Mouse (Mus musculus): Measurements from ENCODE around the gene Baiap2. TPM values are rescaled to one million over a fixed set of nuclear protein-coding genes. Genes with fewer than 3 reads are reported as not detected.

Gene Baiap2
- total RNA-seq, 2 experiments from 2014 or later, result 228 to 303 TPM

DNA sequence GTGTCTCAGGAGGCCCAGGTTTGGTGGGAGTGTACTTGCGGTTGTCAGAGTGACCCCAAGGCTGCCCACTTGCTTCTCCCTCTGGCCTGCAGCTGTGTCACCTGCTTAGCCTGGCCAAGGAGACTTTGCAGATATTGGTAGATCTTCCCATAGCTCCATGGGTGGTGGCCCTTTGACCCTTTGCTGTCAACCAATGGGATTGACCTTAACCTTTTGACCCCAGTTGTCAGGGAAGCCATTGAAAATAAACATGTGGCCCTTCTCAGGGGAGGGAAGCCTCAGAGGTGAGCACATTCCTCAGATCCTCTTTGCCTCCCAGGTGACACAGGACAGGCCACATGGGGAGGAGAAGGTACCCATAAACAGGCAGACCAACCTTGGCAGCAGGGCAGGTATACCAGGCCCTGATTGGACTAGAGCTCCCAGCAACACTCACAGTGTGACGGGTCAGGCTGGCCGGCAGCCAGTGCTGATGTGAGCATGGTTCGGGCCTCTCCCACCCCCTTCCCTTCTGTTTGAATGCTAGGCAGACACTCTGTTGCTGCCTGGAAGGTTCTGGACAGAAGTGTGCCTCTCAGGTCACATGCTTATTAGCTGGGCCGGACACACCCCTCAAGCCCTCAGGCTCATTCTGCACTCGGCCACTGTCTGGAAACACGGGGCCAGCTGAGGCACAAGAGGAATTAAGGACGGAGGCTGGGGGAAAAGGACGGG, 87.0 kb downstream of the Baiap2 start:
- DNase-seq (ENCODE audit: low spot score in 2 of 2), result no peak
- intact Hi-C loops (cut with DNase I), result loop anchor here (5.0 kb wide), 2 partner anchors 58 to 68 kb away; partner anchors contain the start of genes Cep131, Ndufaf8 and Tepsin

DNA sequence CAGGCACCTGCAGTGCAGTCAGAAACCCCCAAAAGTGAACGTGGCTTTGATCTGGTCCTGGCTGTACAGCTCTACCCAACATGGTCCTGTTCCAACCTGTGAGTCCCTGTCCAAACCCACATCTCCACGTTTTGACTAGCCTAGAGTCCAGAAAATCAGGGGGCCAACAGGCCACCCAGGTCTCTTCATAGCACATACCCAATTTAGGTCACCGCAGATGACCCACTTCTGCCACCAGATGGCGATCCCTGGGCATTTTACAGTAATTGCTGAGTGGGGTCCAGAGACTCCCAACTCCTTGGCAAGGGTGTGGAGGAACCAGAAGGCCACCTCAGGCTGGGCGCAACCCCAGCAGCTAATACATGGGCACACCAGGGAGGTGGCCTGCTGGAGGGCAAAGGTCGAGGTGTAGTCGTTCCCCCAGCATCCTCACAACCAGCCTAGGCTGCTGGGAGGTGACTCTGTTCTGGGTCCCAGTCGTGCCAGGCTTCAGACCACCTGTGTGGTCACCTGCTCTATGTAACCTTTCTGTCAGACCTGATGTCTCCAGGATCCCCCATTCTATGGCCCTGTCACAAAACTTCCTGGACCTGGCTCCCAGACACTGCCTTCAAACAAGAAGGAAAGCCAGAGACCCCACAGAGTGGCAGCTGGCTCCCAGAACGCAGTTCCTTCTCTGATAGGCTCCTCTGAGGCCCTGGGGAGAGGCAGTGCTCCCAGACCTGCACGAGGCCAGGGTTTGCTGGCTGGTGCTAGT, 87.8 kb downstream of the Baiap2 start:
- intact Hi-C loops (cut with DNase I), result loop anchor here (5.0 kb wide), 1 partner anchor 67 kb away; the partner anchor contains the start of genes Ndufaf8 and Tepsin
- DNase-seq (ENCODE audit: low spot score in 2 of 2), result no peak

DNA sequence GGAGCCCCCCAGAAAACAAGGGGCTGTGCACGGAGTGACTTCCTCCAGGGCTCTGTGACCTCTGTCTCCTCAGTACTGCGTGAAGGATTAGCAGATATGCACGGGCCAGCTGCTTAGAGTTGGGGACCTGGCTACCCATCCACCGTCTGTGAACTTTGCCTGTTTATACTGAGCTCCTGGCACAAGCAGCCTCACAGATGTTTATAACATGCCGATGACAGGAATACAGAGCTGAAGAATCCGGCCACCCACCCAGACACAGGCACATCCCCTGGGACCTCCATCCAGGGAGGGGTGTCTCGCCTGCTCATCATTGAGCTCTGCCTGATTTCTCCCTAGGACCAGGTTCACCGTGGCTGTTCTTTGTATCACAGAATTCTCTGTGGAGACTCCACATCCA, 89.5 kb downstream of the Baiap2 start:
- DNase-seq (ENCODE audit: low spot score in 2 of 2), result no peak
- intact Hi-C loops (cut with DNase I), result loop anchor here (5.0 kb wide), 1 partner anchor 65 kb away; the partner anchor contains the start of genes Ndufaf8 and Tepsin

DNA sequence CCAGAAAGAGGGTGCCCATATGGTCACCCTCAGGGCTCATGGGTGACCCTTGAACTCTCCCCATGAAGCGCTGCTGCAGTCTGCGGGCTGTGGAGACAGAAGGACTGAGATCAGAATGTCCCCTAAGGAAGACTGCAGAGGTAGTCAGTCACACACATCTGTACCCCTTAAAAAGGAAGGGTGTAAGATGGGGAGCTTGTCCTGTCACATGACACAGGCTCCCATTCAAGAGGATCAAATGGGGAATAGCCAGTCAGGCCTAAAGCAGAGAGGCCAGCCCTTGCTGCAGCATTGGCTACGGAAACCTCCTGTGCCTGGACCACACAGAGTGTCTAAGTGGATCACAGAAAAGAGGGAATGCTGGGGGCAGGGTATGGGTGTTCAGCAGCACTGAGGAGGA, 90.9 kb downstream of the Baiap2 start:
- no peak for DNase-seq (ENCODE audit: low spot score in 2 of 2)
- intact Hi-C loops (cut with DNase I), result loop anchor here (5.0 kb wide), 1 partner anchor 64 kb away; the partner anchor contains the start of genes Ndufaf8 and Tepsin

DNA sequence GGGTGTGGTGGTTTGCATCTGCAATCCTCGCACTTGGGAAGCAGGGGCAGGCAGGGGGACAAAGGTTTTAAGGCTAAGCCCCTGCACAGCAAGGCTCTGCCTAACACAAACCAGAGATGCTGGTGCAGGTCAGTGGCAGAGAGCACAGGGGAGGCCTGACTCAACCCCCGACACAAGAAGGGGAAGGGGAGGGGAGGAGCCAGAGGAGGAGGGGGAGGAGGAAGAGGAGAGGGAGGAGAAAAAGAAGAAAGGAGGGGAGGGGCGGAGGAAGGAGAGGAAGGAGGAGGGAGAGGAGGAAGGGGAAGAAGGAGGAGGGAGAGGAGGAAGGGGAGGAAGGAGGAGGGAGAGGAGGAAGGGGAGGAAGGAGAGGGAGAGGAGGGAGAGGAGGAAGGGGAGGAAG, 91.7 kb downstream of the Baiap2 start:
- no peak for DNase-seq (ENCODE audit: low spot score in 2 of 2)
- intact Hi-C loops (cut with DNase I), result loop anchor here (5.0 kb wide), 1 partner anchor 63 kb away; the partner anchor contains the start of genes Ndufaf8 and Tepsin

DNA sequence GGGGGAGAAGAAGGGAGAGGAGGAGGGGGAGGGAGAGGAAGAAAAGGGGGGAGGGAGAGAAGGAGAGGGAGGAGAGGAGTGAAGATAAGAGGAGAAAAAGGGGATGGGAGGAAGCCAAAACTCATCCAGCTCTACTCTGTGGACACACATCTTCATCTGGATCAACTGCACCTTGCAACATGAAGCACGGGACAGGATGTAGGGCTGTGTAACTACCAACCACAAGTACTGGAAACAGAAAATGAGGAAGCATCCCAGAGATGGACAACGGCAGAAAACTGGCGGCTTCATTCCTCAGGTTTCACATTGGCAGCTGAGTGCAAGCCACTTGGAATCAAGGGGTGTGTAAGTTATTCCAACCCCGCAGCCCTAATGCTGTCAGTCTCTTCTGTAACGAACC, 92.2 kb downstream of the Baiap2 start:
- no peak for DNase-seq (ENCODE audit: low spot score in 2 of 2)
- intact Hi-C loops (cut with DNase I), result loop anchor here (5.0 kb wide), 1 partner anchor 63 kb away; the partner anchor contains the start of genes Ndufaf8 and Tepsin

DNA sequence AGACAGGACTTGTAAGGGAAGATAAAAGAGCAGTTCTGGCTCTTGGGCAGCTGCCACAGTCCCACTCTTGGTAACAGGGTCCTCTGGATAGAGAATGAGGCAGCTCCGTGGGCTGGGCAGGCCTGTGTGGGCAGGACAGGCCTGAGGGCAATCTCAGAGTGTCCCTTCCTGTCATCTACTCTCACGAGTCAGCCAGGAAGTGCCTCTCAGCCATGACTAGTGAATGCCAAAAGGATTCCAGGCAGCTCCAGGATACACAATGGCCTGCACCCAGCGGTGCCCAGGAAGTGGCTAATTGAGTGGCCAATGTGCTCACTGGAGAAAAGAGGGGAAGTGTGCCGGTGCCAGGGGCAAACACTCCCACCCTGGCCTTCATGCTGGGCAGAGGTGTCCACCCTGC, 97.0 kb downstream of the Baiap2 start:
- intact Hi-C loops (cut with DNase I), result no loop called here
- DNase-seq (ENCODE audit: low spot score in 2 of 2), result no peak

DNA sequence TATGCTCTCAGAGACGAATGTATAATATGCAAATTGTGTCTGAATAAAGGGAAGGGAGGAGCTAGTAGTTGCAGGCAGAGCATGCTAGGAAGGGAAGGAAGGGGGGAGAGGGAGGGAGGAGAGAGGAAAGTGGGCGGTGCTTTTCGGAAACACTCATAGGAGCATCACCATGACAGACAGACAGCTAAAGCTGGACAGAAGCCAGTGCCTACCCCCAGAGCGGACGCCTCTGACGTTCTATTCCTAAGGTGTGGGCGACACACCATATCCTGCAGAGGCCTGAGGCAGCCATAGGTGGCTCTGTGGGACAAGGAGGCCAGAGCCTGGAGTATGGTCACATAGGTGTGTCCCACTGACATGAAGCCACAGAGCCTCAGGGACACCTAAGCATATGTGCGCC, 97.9 kb downstream of the Baiap2 start:
- intact Hi-C loops (cut with DNase I), result no loop called here
- DNase-seq (ENCODE audit: low spot score in 2 of 2), result peak; percentile 55 to 65

DNA sequence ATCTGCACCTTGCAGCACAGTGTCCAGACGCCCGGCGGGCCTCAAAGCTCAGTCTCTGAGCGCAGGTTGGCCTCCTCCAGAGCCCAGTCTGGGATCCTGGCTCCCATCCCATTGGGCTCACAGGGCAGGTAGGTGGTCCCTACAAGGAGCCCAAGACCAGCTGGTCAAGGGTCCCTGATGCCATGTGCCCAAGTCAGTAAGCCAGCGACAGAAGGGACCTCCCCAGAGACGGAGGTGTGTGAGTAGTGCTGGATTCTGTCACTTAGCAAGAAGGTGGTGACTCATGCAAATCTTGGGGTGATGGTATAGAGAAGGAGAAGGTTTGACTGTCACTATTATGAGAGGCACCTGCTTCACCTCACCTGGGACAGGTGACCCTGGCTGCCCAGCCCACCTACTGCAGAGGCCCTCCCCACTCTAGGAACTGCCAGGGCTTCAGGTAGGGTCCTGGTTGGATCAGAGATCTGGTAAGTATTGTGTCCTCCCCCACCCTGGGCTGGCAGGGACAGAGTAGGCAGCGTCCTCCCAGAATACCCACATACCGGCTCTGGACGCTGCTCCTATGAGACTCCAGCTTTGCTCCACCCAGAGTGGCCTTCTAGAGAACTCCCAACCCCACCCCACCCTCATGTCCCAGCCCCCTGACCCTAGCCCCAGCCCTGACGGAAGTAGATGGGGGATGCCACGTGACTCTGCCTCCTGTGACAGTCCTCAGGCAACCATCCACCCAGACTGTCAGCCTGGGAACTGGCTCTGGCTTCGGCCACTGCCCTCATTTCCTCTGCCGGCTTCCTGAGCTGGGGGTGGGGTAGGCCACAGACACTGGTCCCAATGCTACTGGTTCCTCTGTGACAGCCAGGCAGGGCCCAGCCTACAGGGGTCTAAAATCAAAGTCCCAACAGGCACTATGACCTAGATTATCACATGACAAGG, 98.9 kb downstream of the Baiap2 start:
- intact Hi-C loops (cut with DNase I), result no loop called here
- DNase-seq (ENCODE audit: low spot score in 2 of 2), result peak; percentile 45 to 49

DNA sequence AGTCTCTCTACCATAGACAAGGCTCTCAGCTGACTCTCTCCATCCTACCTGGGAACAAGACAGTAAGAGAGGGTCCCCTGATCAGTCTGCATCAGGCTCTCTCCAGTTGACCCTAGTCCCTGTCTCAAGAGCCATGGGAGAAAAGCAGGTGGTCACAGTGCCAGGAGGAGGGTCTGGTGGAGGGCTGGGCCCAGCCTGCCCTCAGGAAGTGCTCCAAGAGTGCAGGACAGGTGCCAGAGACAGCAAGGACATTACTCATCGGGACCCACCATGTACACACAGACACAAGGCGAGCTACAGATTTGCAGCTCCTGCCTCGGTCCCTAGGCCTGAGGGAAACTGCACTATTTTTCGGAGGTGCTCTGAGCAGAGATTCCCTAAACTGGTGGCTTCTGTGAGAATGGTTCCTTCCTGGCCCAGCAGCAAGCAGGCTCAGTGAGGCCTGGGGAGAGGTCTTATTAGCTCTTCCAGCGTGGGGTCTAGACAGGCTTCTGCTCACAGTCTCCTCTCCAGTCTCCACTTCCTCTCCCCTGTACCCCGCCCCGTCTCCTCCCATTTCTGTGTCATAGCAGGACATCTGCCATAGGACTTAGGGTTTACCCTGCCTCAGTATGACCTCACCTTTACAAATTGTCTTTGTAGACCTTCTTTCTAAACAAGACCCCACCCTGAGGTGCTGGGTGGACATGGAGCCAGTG, 99.7 kb downstream of the Baiap2 start:
- no peak for DNase-seq (ENCODE audit: low spot score in 2 of 2)
- intact Hi-C loops (cut with DNase I), result no loop called here

DNA sequence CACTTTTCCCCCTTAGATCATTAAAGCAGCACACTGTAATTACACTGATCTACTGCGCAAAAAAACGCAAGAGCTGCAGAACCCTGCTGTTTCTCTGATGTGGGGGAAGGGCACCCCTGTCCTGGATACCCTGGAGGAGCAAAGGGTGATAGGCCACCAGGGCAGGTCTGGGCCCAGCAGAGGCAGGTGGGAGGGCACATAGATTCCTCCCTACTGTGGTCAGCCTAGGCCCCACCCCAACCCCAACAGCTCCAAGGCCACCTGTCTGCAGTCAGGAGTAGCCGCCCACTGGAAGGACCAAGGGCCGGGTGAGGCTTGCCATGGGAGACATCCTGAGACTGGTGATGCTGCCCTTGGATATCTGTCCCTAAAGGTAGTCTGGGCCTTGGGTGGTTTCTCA, 102.8 kb downstream of the Baiap2 start:
- intact Hi-C loops (cut with DNase I), result no loop called here

DNA sequence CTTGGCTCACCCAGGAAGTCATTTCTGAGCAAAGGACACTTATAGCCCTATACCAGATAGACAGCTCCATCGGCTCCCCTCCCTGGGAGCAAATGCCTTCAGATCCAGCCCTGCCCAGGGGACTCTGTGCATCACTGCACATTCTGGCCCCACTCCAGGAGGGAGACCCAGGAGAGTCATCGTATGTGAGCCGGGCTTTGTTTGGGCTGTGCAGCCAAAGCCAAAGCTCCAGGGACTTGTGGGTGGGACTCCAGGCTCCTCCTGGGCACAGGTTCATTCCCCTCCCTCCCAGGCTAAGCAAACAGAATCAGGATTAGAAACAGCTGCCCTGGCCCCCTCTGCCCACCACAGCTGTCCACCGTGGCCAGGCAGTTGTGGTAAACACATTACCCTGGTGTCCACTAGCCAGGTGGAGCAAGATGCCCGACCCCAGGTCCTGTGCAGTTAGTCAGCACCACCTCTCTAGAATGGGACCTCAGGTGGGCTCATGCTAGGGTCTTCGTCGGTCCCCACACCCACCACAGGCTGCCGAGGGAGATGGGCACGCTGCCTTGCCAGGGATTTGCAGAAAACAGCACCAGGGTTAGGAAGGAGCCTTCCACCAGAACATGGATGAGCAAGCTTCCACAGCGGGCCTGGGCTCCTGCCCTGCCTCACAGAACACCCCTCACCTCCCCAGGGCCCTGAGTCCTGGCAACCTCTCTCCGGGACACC, 103.4 kb downstream of the Baiap2 start:
- intact Hi-C loops (cut with DNase I), result loop anchor here (2.0 kb wide), 1 partner anchor 33 kb away; no protein-coding TSS in a partner anchor
- DNase-seq (ENCODE audit: low spot score in 2 of 2), result no peak

More for the DNA sequence above, 102.8 kb downstream of the Baiap2 start:
- no peak for DNase-seq (ENCODE audit: low spot score in 2 of 2)

DNA sequence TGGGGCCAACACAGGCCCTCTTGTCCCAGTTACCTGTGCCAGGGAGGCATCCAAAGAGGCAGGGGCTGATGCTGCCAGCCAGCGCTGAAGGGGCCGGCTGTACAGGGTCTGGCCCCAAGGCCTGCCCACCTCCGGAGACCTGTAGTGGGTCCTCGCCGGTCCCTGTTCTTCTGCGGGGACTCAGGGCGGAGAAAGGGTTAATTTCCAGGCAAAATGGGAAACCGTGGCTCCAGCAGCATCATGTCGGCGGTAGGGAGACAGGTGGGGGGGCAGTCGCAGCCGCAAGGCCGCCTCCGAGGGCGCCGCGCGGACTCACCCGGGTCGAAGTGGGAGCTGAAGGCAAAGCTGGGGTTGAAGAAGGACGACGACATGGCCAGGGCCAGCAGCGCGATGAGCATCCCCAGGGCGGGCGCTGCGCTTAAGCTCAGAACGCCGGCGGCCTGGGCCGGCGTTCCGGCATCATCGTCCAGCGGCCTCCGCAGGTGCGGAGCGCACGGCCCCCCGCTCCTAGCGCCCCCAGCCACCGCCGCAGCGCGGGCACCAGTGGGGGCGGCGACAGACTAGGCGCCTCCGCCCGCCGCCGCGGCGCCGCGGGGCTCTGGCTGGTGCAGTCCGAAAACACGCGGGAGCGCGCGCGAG, 104.1 kb downstream of the Baiap2 start, which contains the start of gene Aatk:
TSS of gene Aatk (minus strand) at position 615 of the 639 bp plus-strand sequence.
- DNase-seq (ENCODE audit: low spot score in 2 of 2), result peak; percentile 59 to 64
- intact Hi-C loops (cut with DNase I), result loop anchor here (2.0 kb wide), 1 partner anchor 34 kb away; no protein-coding TSS in a partner anchor

DNA sequence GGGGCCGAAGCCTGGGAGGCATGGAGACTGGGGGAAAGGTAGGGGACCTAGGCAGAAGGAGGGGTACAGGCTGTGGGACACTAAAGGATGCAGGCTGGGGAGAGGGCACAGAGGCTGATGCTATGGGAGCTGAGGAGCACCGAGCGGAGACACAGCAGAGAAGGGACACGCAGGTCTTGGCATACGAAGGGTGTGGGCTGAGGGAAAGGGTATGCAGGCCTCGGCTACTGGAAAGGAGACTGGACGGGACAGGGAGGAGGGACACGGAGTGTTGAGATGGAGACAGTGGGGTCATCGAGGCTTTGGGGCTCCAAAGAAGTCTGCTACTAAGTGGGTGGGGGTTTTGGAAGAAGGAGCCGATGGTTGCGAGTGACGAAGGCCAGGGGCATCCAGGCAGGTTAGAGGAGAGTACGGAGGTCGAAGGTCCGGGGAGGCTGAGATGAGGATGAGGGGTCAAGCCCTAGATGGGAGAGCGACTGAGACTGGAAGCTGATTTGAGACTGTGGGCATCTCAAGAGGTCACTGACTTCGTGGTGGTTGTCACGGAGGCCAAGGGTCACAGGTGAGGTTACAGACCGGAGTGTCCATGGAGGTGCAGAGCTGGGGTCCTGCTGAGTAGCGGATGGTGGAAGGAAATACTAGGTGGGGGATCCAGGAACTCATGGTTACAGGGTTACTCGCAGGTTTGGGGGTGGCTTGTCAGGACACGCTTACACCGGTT, 105.1 kb downstream of the Baiap2 start:
- intact Hi-C loops (cut with DNase I), result loop anchor here (2.0 kb wide), 1 partner anchor 35 kb away; no protein-coding TSS in a partner anchor
- peak in 1 of 2 experiments; percentile 42 for DNase-seq (ENCODE audit: low spot score in 2 of 2)

DNA sequence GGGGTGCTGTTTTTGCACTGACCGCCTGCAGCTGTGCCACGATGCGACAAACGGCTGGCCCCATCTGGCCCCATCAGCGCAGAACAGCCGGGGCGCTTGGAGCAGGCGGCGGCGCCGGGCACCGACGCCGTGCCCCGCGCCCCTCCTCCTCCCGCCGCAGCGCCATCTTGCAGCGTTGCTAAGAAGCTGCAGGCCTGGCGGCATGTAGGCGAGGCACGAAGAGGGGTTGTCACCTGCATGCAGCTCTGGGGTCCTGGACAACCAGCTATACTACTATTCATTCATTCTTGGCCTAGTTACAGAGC, 105.6 kb downstream of the Baiap2 start:
- intact Hi-C loops (cut with DNase I), result no loop called here
- DNase-seq (ENCODE audit: low spot score in 2 of 2), result peak in 1 of 2 experiments; percentile 59

DNA sequence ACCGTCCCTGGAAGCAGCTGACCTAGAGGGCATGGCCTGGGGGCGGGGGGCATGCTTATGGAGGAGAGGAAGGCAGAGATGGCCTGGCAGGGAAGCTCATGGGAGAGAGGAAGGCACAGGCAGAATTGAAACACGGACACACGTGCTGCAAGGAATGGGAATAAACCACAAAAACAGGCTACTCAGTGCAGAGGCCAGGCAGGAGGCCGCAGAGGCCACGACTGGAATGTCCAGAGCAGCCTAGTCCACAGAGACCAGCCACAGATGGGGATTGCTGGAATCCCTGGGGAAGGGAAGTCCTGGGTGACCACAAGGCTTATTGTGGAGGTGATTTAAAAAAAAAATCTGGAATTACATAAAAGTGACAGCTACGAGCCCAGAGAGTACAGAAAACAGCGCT, 106.5 kb downstream of the Baiap2 start:
- intact Hi-C loops (cut with DNase I), result no loop called here
- DNase-seq (ENCODE audit: low spot score in 2 of 2), result no peak

DNA sequence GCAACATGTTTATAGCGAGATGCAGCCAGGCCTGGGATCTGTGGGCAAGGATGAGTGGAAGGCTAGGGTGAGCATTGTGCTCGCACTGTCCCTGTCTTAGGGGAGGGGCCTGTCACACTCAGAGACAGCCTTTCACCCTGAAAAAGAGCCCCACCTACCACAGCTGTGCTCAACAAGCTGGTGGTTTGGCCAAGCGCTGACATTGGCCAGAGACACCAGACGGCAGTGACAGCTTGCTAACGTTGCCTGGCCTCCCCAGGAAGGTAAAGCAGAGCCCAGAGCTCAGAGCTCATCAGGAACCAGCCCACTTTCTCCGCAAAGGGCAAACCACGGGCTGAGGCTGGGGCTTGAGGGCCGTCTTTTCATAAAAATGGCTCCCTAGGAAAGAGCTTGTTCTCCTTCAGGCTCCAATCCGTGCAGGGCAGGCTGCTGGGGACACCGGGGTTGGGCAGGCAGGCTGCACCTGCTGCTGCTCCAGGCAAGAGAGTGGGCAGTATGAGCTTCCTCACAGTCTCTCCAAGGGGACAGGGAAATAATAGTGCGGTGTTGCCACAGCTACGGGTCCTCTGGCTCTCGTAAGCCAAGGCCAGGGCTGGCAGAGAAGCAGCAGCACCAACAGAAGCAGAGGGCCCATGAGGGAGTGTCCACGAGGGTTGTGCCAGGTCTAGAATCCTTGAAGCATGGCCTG, 108.7 kb downstream of the Baiap2 start:
- intact Hi-C loops (cut with DNase I), result no loop called here
- no peak for DNase-seq (ENCODE audit: low spot score in 2 of 2)
